Mouse (Mus musculus): ENCODE data around the gene Tnpo1. TPM values are rescaled to one million over a fixed set of nuclear protein-coding genes. Genes with fewer than 3 reads are reported as not detected.

Gene Tnpo1
- polyA plus RNA-seq, 1 experiment: 36.0 TPM

- H3K79me2 ChIP-seq (ENCODE audit: control insufficient read depth, insufficient read depth): peaks cover 42% of the 10 kb centered on the region
- TF ChIP-seq REST (IDR thresholded peaks at IDR 0.05; ENCODE audit: insufficient read depth, insufficient read length): no peak
- TF ChIP-seq TCF12 (IDR thresholded peaks at IDR 0.05; ENCODE audit: insufficient read depth, poor library complexity, severe bottlenecking): no peak
- no peak for TF ChIP-seq SRF (IDR thresholded peaks at IDR 0.05; ENCODE audit: control insufficient read depth, insufficient read length, low read depth)
- TF ChIP-seq MYOD1 (IDR thresholded peaks at IDR 0.05; ENCODE audit: control insufficient read depth in 1 of 3, insufficient read length in 2 of 3, low read depth in 2 of 3): no peak
- no peak overlapping the region for H3K4me2 ChIP-seq (ENCODE audit: low read depth)
- no peak overlapping the region for H3ac ChIP-seq (ENCODE audit: control insufficient read depth, insufficient read length)
- no peaks in the 10 kb centered on the region for H3K27me3 ChIP-seq (ENCODE audit: control insufficient read depth, insufficient read depth, insufficient read length)
- H3K4me3 ChIP-seq: no peak overlapping the region
- peaks cover 19% of the 10 kb centered on the region for H3K36me3 ChIP-seq (ENCODE audit: control insufficient read depth, insufficient read depth)
Measured at GRCm38 (mm10) chr13:98803699-98804098, 122.5 kb downstream of the Tnpo1 start.

DNA sequence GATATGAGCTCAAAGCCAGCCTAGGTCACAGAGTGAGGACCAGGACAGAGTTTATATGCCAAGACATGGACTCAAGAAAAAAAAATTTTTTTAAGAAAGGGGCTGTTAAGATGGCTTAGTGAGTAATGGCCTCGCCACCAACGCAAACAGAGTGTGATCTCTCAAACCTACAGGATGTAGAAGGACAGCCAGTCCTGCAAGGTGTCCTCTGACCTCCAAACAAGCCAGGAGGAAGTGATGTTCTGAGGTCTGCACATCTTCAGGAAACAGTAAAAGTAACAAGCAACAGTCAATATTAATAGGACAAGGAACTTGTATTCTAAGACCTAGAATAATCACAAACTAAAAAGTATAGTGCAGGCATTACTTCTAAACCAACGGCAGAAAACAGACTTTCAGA lies 123.2 kb downstream of the Tnpo1 start:
- H3K27me3 ChIP-seq (ENCODE audit: control insufficient read depth, insufficient read depth, insufficient read length): no peaks in the 10 kb centered on the region
- no peak for TF ChIP-seq MYOD1 (IDR thresholded peaks at IDR 0.05; ENCODE audit: control insufficient read depth in 1 of 3, insufficient read length in 2 of 3, low read depth in 2 of 3)
- TF ChIP-seq REST (IDR thresholded peaks at IDR 0.05; ENCODE audit: insufficient read depth, insufficient read length): no peak
- no peak for TF ChIP-seq TCF12 (IDR thresholded peaks at IDR 0.05; ENCODE audit: insufficient read depth, poor library complexity, severe bottlenecking)
- no peak for TF ChIP-seq MAX (IDR thresholded peaks at IDR 0.05; ENCODE audit: low read depth)
- no peak for TF ChIP-seq MYOG (IDR thresholded peaks at IDR 0.05; ENCODE audit: control insufficient read depth in 1 of 3, insufficient read depth in 1 of 3, insufficient read length in 2 of 3, low read depth in 2 of 3)
- TF ChIP-seq CEBPB (IDR thresholded peaks at IDR 0.05; ENCODE audit: insufficient read depth, poor library complexity, severe bottlenecking): no peak
- TF ChIP-seq E2F4 (IDR thresholded peaks at IDR 0.05; ENCODE audit: insufficient read depth): no peak
- no peak for TF ChIP-seq SRF (IDR thresholded peaks at IDR 0.05; ENCODE audit: control insufficient read depth, insufficient read length, low read depth)
- H3K4me3 ChIP-seq: no peak overlapping the region
- no peak overlapping the region for H3ac ChIP-seq (ENCODE audit: control insufficient read depth, insufficient read length)
- H3K79me2 ChIP-seq (ENCODE audit: control insufficient read depth, insufficient read depth): peaks cover 35% of the 10 kb centered on the region
- peaks cover 19% of the 10 kb centered on the region for H3K36me3 ChIP-seq (ENCODE audit: control insufficient read depth, insufficient read depth)
- H3K4me2 ChIP-seq (ENCODE audit: low read depth): no peak overlapping the region

DNA sequence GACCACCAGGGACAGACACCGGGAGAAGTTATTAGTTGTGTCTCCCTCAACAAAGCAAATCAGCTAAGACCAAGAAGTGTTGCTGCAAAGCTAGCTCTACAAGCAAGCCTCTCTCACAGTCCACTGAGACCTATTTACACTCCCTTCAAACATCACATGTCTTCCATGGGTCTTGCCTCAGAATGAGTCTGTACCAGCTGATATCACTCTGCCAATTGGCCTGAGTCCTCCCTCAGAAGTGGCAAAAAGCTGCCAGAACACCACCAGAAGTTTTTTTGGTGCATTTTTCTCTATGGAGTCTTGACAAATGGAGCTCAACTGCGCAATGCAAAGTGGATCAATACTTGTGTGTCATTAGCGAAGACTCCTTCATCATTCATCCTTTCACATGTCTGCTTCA lies 130.7 kb downstream of the Tnpo1 start:
- no peak overlapping the region for H3K4me2 ChIP-seq (ENCODE audit: low read depth)
- H3K36me3 ChIP-seq (ENCODE audit: control insufficient read depth, insufficient read depth): peaks cover 13% of the 10 kb centered on the region
- H3ac ChIP-seq (ENCODE audit: control insufficient read depth, insufficient read length): no peak overlapping the region
- no peaks in the 10 kb centered on the region for H3K27me3 ChIP-seq (ENCODE audit: control insufficient read depth, insufficient read depth, insufficient read length)
- peaks cover 40% of the 10 kb centered on the region for H3K79me2 ChIP-seq (ENCODE audit: control insufficient read depth, insufficient read depth)
- no peak overlapping the region for H3K4me3 ChIP-seq
- TF ChIP-seq REST (IDR thresholded peaks at IDR 0.05; ENCODE audit: insufficient read depth, insufficient read length): no peak
- TF ChIP-seq MAX (IDR thresholded peaks at IDR 0.05; ENCODE audit: low read depth): no peak
- TF ChIP-seq CEBPB (IDR thresholded peaks at IDR 0.05; ENCODE audit: insufficient read depth, poor library complexity, severe bottlenecking): no peak
- TF ChIP-seq TCF3 (IDR thresholded peaks at IDR 0.05; ENCODE audit: insufficient read length, low read depth): no peak
- TF ChIP-seq SRF (IDR thresholded peaks at IDR 0.05; ENCODE audit: control insufficient read depth, insufficient read length, low read depth): no peak
- no peak for TF ChIP-seq POLR2AphosphoS2 (IDR thresholded peaks at IDR 0.05; ENCODE audit: insufficient read length, low read depth)
- no peak for TF ChIP-seq MYOD1 (IDR thresholded peaks at IDR 0.05; ENCODE audit: control insufficient read depth in 1 of 3, insufficient read length in 2 of 3, low read depth in 2 of 3)
- no peak for TF ChIP-seq E2F4 (IDR thresholded peaks at IDR 0.05; ENCODE audit: insufficient read depth)
- TF ChIP-seq MYOG (IDR thresholded peaks at IDR 0.05; ENCODE audit: control insufficient read depth in 1 of 3, insufficient read depth in 1 of 3, insufficient read length in 2 of 3, low read depth in 2 of 3): no peak
- TF ChIP-seq TCF12 (IDR thresholded peaks at IDR 0.05; ENCODE audit: insufficient read depth, poor library complexity, severe bottlenecking): no peak
- no peak for TF ChIP-seq POLR2A (IDR thresholded peaks at IDR 0.05; ENCODE audit: insufficient read length, low read depth)
- no peak for TF ChIP-seq USF1 (IDR thresholded peaks at IDR 0.05; ENCODE audit: low read depth)

DNA sequence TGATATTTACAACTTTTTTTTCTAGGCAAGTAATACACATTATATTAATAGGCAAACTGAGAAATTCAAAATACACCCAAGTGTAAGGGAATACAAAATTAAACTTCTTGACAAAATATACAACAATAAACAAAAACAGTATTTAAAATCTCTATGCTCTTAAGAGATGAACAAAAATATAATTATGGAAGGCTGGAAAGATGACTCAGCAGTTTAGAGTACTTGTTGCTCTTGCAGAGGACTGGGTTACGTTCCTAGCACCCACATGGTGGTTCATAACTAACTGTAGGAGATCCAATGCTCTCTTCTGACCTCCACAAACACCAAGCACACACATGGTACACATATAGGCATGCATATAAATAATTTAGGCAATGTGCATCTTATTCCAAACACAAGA lies 133.3 kb downstream of the Tnpo1 start:
- TF ChIP-seq USF1 (IDR thresholded peaks at IDR 0.05; ENCODE audit: low read depth) (no peak), TCF12 (IDR thresholded peaks at IDR 0.05; ENCODE audit: insufficient read depth, poor library complexity, severe bottlenecking) (no peak), CEBPB (IDR thresholded peaks at IDR 0.05; ENCODE audit: insufficient read depth, poor library complexity, severe bottlenecking) (no peak), MYOG (IDR thresholded peaks at IDR 0.05; ENCODE audit: control insufficient read depth in 1 of 3, insufficient read depth in 1 of 3, insufficient read length in 2 of 3, low read depth in 2 of 3) (no peak), TCF3 (IDR thresholded peaks at IDR 0.05; ENCODE audit: insufficient read length, low read depth) (no peak), POLR2A (IDR thresholded peaks at IDR 0.05; ENCODE audit: insufficient read length, low read depth) (no peak), REST (IDR thresholded peaks at IDR 0.05; ENCODE audit: insufficient read depth, insufficient read length) (no peak), MAX (IDR thresholded peaks at IDR 0.05; ENCODE audit: low read depth) (no peak)
- Histone ChIP-seq H3K79me2 (ENCODE audit: control insufficient read depth, insufficient read depth) (peaks cover 24% of the 10 kb centered on the region), H3K27me3 (ENCODE audit: control insufficient read depth, insufficient read depth, insufficient read length) (no peaks in the 10 kb centered on the region), H3K36me3 (ENCODE audit: control insufficient read depth, insufficient read depth) (peaks cover 12% of the 10 kb centered on the region), H3K4me2 (ENCODE audit: low read depth) (no peak overlapping the region), H3ac (ENCODE audit: control insufficient read depth, insufficient read length) (no peak overlapping the region), H3K4me3 (no peak overlapping the region)

- no peaks in the 10 kb centered on the region for H3K27me3 ChIP-seq (ENCODE audit: control insufficient read depth, insufficient read depth, insufficient read length)
- no peak overlapping the region for H3K4me2 ChIP-seq (ENCODE audit: low read depth)
- H3ac ChIP-seq (ENCODE audit: control insufficient read depth, insufficient read length): no peak overlapping the region
- H3K36me3 ChIP-seq (ENCODE audit: control insufficient read depth, insufficient read depth): peaks cover 8% of the 10 kb centered on the region
- no peak overlapping the region for H3K4me3 ChIP-seq
- peaks cover 20% of the 10 kb centered on the region for H3K79me2 ChIP-seq (ENCODE audit: control insufficient read depth, insufficient read depth)
- no peak for TF ChIP-seq MYOG (IDR thresholded peaks at IDR 0.05; ENCODE audit: control insufficient read depth in 1 of 3, insufficient read depth in 1 of 3, insufficient read length in 2 of 3, low read depth in 2 of 3)
Measured at GRCm38 (mm10) chr13:98791693-98792092, 134.5 kb downstream of the Tnpo1 start.

Other genes starting within 250 kb of the Tnpo1 start
- 3.5 TPM for gene Tmem171, start 231.6 kb downstream of the Tnpo1 start, polyA plus RNA-seq (2012; fragmentation: generic; extraction: Trizol)
- gene Fcho2, start 110.9 kb downstream of the Tnpo1 start, polyA plus RNA-seq (2012; fragmentation: generic; extraction: Trizol): 3.9 TPM
- gene 1700024P04Rik, start 58.2 kb upstream of the Tnpo1 start, polyA plus RNA-seq (2012; fragmentation: generic; extraction: Trizol): not detected

Data from myocyte (in vitro differentiated cells).